Mouse (Mus musculus) cerebellum, adult 2 months (tissue): Measurements from ENCODE around the gene Catsper2. TPM values are rescaled to one million over a fixed set of nuclear protein-coding genes. Genes with fewer than 3 reads are reported as not detected.

Experiments
- DNase-seq, 2 experiments: peaks; one replicate each; pipeline ENCODE4 v3.0.0; 2021
- H3K27ac ChIP-seq: fragments of 200-500 bp; 2 replicates; pipeline ENCODE4 v1.5.1; 2012; ENCODE audit warnings: low read length, control low read depth, inconsistent platforms; ENCODE audit not compliant: insufficient read depth
- H3K27me3 ChIP-seq: fragments of 200-500 bp; 2 replicates; pipeline ENCODE4 v1.6.1; 2012; ENCODE audit warnings: inconsistent platforms, mild to moderate bottlenecking, low read length, moderate library complexity; ENCODE audit not compliant: control insufficient read depth, insufficient read depth
- H3K4me1 ChIP-seq: fragments of 200-500 bp; 2 replicates; pipeline ENCODE4 v1.6.1; 2011; ENCODE audit warnings: low read length; ENCODE audit not compliant: control insufficient read depth, insufficient read depth
- H3K4me3 ChIP-seq: fragments of 200-500 bp; replicated peaks from 2 replicates; pipeline ENCODE3; 2011; ENCODE audit warnings: mild to moderate bottlenecking, low read depth, low read length, control low read depth; ENCODE audit not compliant: insufficient read depth
- CTCF ChIP-seq: fragments of 200-500 bp; IDR thresholded peaks from 2 replicates; pipeline ENCODE4 v1.5.1; 2011; ENCODE audit warnings: low read depth, mild to moderate bottlenecking, control low read depth, low read length, moderate library complexity, borderline replicate concordance; ENCODE audit not compliant: insufficient read depth
- POLR2A ChIP-seq: fragments of 200-500 bp; IDR thresholded peaks from 2 replicates; pipeline ENCODE4 v1.6.1; 2011; ENCODE audit warnings: low read length, control low read depth, borderline replicate concordance; ENCODE audit not compliant: insufficient read depth
- WGBS: fragments of 180-500 bp; shearing (Covaris S2); methylation state at CpG from one replicate; pipeline ENCODE4 v1.1.7; 2018; 5-methylcytosine and 5-hydroxymethylcytosine counted together
- polyA plus RNA-seq: library from polyadenylated mRNA; depleted of rRNA; stranded (reverse); fragments of >200 nt; gene quantifications from 2 replicates; pipeline ENCODE4 v1.2.3, GENCODE M21; 2012; rRNA removed

The Catsper2 gene
- polyA plus RNA-seq, 1 experiment, result 7.4 TPM

GRCm38 (mm10) chr2:121354820-121355592 is 58.6 kb downstream of the Catsper2 start, which contains the start of gene Ppip5k1:
Gene Ppip5k1, minus strand, starts transcription at chr2:121355396.
- TF ChIP-seq CTCF (peak; percentile 90), POLR2A (peak; percentile 43; the same call in 1 of the 2 replicates)
- Histone ChIP-seq H3K27me3 (no peaks in the 10 kb centered on the region), H3K4me1 (peaks cover 15% of the 10 kb centered on the region), H3K4me3 (peak within 1 kb of the TSS; percentile 94), H3K27ac (peak within 1 kb of the TSS; percentile 69)
- 2% methylated on average over 58 of the region's 58 CpGs for WGBS
- DNase-seq, result peak; percentile 98 to 99

- TF ChIP-seq CTCF (no peak), POLR2A (no peak)
- Histone ChIP-seq H3K27me3 (no peaks in the 10 kb centered on the region), H3K27ac (peak overlapping the region; percentile 69), H3K4me3 (peak overlapping the region; percentile 94), H3K4me1 (peaks cover 15% of the 10 kb centered on the region)
- WGBS, result 3% methylated on average over 6 of the region's 6 CpGs
- peak in 1 of 2 experiments; percentile 23 for DNase-seq
Measured at GRCm38 (mm10) chr2:121354378-121354777, 59.2 kb downstream of the Catsper2 start.

- DNase-seq, result no peak
- TF ChIP-seq POLR2A (no peak), CTCF (no peak)
- Histone ChIP-seq H3K4me3 (peak overlapping the region; percentile 16), H3K27ac (no peak overlapping the region), H3K27me3 (no peaks in the 10 kb centered on the region), H3K4me1 (peaks cover 15% of the 10 kb centered on the region)
- WGBS, result 61% methylated on average over 8 of the region's 8 CpGs
Measured at GRCm38 (mm10) chr2:121353156-121353555, 60.4 kb downstream of the Catsper2 start.

Other genes with a start within 250 kb of the Catsper2 start
- 40.2 and 47.4 TPM in 2 replicates for gene Tubgcp4, start 243.1 kb downstream of the Catsper2 start, polyA plus RNA-seq
- 6.4 and 6.8 TPM in 2 replicates for gene Zscan29, start 242.7 kb downstream of the Catsper2 start, polyA plus RNA-seq
- 57.9 and 59.4 TPM in 2 replicates for gene Trp53bp1, start 142.4 kb downstream of the Catsper2 start, polyA plus RNA-seq
- 223 and 254 TPM in 2 replicates for gene Map1a, start 124.2 kb downstream of the Catsper2 start, polyA plus RNA-seq
- 160 and 183 TPM in 2 replicates for gene Ppip5k1, start 58.4 kb downstream of the Catsper2 start, polyA plus RNA-seq
- gene Ckmt1, start 56.1 kb downstream of the Catsper2 start, polyA plus RNA-seq, result 504 and 518 TPM in 2 replicates
- 0.62 and 0.81 TPM in 2 replicates for gene Strc, start 26.6 kb downstream of the Catsper2 start, polyA plus RNA-seq
- gene Pdia3, start within 50 bp of the Catsper2 start, polyA plus RNA-seq, result 96.5 and 99.1 TPM in 2 replicates
- 0.08 TPM in 1 of 2 replicates, not detected in the other for gene Ell3, start 30.5 kb upstream of the Catsper2 start, polyA plus RNA-seq
- gene Serf2, start 35.4 kb upstream of the Catsper2 start, polyA plus RNA-seq, result 282 and 303 TPM in 2 replicates
- 24.7 and 27.5 TPM in 2 replicates for gene Hypk, start 39.5 kb upstream of the Catsper2 start, polyA plus RNA-seq
- gene Serinc4, start 43.0 kb upstream of the Catsper2 start, polyA plus RNA-seq, result 0.46 and 0.57 TPM in 2 replicates
- 29.0 and 29.7 TPM in 2 replicates for gene Mfap1b, start 60.3 kb upstream of the Catsper2 start, polyA plus RNA-seq
- 19.5 and 19.7 TPM in 2 replicates for gene Mfap1a, start 92.9 kb upstream of the Catsper2 start, polyA plus RNA-seq
- gene Wdr76, start 92.9 kb upstream of the Catsper2 start, polyA plus RNA-seq, result 4.3 and 4.9 TPM in 2 replicates